Mouse (Mus musculus) inflammation-experienced regulatory T-cells, adult 16 weeks (primary cell): ENCODE data around the gene Gosr2. TPM values are rescaled to one million over a fixed set of nuclear protein-coding genes. Genes with fewer than 3 reads are reported as not detected.

Source experiments
- polyA plus RNA-seq: library from polyadenylated mRNA; unstranded; fragments of 100-300 nt; shearing (Covaris generic); gene quantifications from one replicate; pipeline ENCODE4 v1.2.1, GENCODE M21; 2017

The Gosr2 gene
- 150 TPM for polyA plus RNA-seq

GRCm38 (mm10) chr11:103697565-103698176 lies at the start of gene Gosr2:
Gene Gosr2 (minus strand): TSS chr11:103697898.

GRCm38 (mm10) chr11:103649301-103649982 lies 48.3 kb downstream of the Gosr2 start, which contains the start of gene Rprml:
Gene Rprml (plus strand): TSS chr11:103649570.

GRCm38 (mm10) chr11:103638790-103639189 lies 58.9 kb downstream of the Gosr2 start, which contains the start of gene Lyzl6:
Gene Lyzl6 (minus strand): TSS chr11:103638890.

Other genes starting within 250 kb of the Gosr2 start
- gene Lrrc37a, start 193.3 kb downstream of the Gosr2 start, polyA plus RNA-seq: not detected
- gene Gm884, start 76.8 kb downstream of the Gosr2 start, polyA plus RNA-seq: not detected
- gene Lyzl6, start 59.0 kb downstream of the Gosr2 start, polyA plus RNA-seq: not detected
- not detected for gene Rprml, start 48.3 kb downstream of the Gosr2 start, polyA plus RNA-seq
- gene Wnt9b, start 51.9 kb upstream of the Gosr2 start, polyA plus RNA-seq: not detected
- 4.8 TPM for gene Wnt3, start 76.3 kb upstream of the Gosr2 start, polyA plus RNA-seq